Mouse (Mus musculus) gastrocnemius, postnatal 14 days (tissue): ENCODE data around the gene Lin28a. TPM values are rescaled to one million over a fixed set of nuclear protein-coding genes. Genes with fewer than 3 reads are reported as not detected.

Source experiments
- total RNA-seq, 2 experiments: library from RNA; stranded (reverse); gene quantifications; 2 replicates each; pipeline ENCODE4 v1.2.3; 2021

Gene Lin28a
- total RNA-seq, 2 experiments from 2014 or later = 1.9 to 3.0 TPM

Other genes with a start within 250 kb of the Lin28a start
- gene Rps6ka1, start 131.0 kb downstream of the Lin28a start, total RNA-seq = 1 to 10 TPM; 5.0 to 5.4 TPM
- 100 to 1,000 TPM; 110 to 135 TPM for gene Hmgn2, start 50.2 kb downstream of the Lin28a start, total RNA-seq
- gene Dhdds, start 17.9 kb downstream of the Lin28a start, total RNA-seq = 10 to 100 TPM; 11.3 to 13.0 TPM
- gene Zfp683, start 35.0 kb upstream of the Lin28a start, total RNA-seq = not detected
- not detected for gene Crybg2, start 42.0 kb upstream of the Lin28a start, total RNA-seq
- 1 to 10 TPM in 1 of 2 experiments, under 1 TPM in 1; 0.51 to 1.7 TPM for gene Cd52, start 76.2 kb upstream of the Lin28a start, total RNA-seq
- 1 to 10 TPM in 1 of 2 experiments, under 1 TPM in 1; 0.70 to 1.2 TPM for gene Ubxn11, start 83.7 kb upstream of the Lin28a start, total RNA-seq
- 10 to 100 TPM; 30.4 to 37.5 TPM for gene Sh3bgrl3, start 109.9 kb upstream of the Lin28a start, total RNA-seq
- gene Cep85, start 168.3 kb upstream of the Lin28a start, total RNA-seq = 10 to 100 TPM; 31.9 to 49.8 TPM
- gene Gm7534, start 184.2 kb upstream of the Lin28a start, total RNA-seq = not detected
- gene Catsper4, start 208.5 kb upstream of the Lin28a start, total RNA-seq = under 1 TPM; 0.16 to 0.23 TPM
- gene Cnksr1, start 219.6 kb upstream of the Lin28a start, total RNA-seq = 1 to 10 TPM; 7.5 to 8.9 TPM
- not detected for gene E130218I03Rik, start 224.8 kb upstream of the Lin28a start, total RNA-seq
- gene Zfp593, start 226.8 kb upstream of the Lin28a start, total RNA-seq = 1 to 10 TPM; 4.1 to 4.7 TPM
- gene Gm30191, start 228.1 kb upstream of the Lin28a start, total RNA-seq = not detected
- 1 to 10 TPM; 5.9 to 6.0 TPM for gene Grrp1, start 235.3 kb upstream of the Lin28a start, total RNA-seq